Mouse (Mus musculus): ENCODE data around the gene Slc47a2. TPM values are rescaled to one million over a fixed set of nuclear protein-coding genes. Genes with fewer than 3 reads are reported as not detected.
"Not testable (repeated sequence)": the region's sequence is repeated elsewhere in the genome, so short reads cannot be mapped to it uniquely, and the experiment has no call there.

Gene Slc47a2
- total RNA-seq, 2 experiments from 2014 or later: not detected

GRCm38 (mm10) chr11:61346133-61346532, 3.5 kb upstream of the Slc47a2 start:
- ATAC-seq (replicated peaks; ENCODE audit: poor library complexity, severe bottlenecking): no peak

GRCm38 (mm10) chr11:61341971-61342370, 689 bp downstream of the Slc47a2 start:
- ATAC-seq (replicated peaks; ENCODE audit: poor library complexity, severe bottlenecking): no peak

- no peak for ATAC-seq (replicated peaks; ENCODE audit: poor library complexity, severe bottlenecking)
Measured at GRCm38 (mm10) chr11:61341233-61341632, 1.4 kb downstream of the Slc47a2 start.

- peak; percentile 56 for ATAC-seq (replicated peaks; ENCODE audit: poor library complexity, severe bottlenecking)
Measured at GRCm38 (mm10) chr11:61340374-61340773, 2.3 kb downstream of the Slc47a2 start.

GRCm38 (mm10) chr11:61337586-61337985, 5.1 kb downstream of the Slc47a2 start:
- ATAC-seq (replicated peaks; ENCODE audit: poor library complexity, severe bottlenecking): no peak

- ATAC-seq (replicated peaks; ENCODE audit: poor library complexity, severe bottlenecking): no peak
Measured at GRCm38 (mm10) chr11:61320904-61321687, 21.6 kb downstream of the Slc47a2 start.

- ATAC-seq (replicated peaks; ENCODE audit: poor library complexity, severe bottlenecking): no peak
Measured at GRCm38 (mm10) chr11:61319923-61320567, 22.6 kb downstream of the Slc47a2 start.

GRCm38 (mm10) chr11:61319233-61319922, 23.3 kb downstream of the Slc47a2 start:
- ATAC-seq (replicated peaks; ENCODE audit: poor library complexity, severe bottlenecking): no peak

- no peak for ATAC-seq (replicated peaks; ENCODE audit: poor library complexity, severe bottlenecking)
Measured at GRCm38 (mm10) chr11:61316864-61317263, 25.8 kb downstream of the Slc47a2 start.

GRCm38 (mm10) chr11:61310321-61310720, 32.3 kb downstream of the Slc47a2 start:
- ATAC-seq (replicated peaks; ENCODE audit: poor library complexity, severe bottlenecking): no peak

GRCm38 (mm10) chr11:61309831-61310230, 32.8 kb downstream of the Slc47a2 start:
- no peak for ATAC-seq (replicated peaks; ENCODE audit: poor library complexity, severe bottlenecking)

- ATAC-seq (replicated peaks; ENCODE audit: poor library complexity, severe bottlenecking): no peak
Measured at GRCm38 (mm10) chr11:61307795-61308194, 34.9 kb downstream of the Slc47a2 start.

GRCm38 (mm10) chr11:61305377-61305776, 37.3 kb downstream of the Slc47a2 start:
- ATAC-seq (replicated peaks; ENCODE audit: poor library complexity, severe bottlenecking): no peak

GRCm38 (mm10) chr11:61304535-61304934, 38.1 kb downstream of the Slc47a2 start:
- ATAC-seq (replicated peaks; ENCODE audit: poor library complexity, severe bottlenecking): not testable (repeated sequence)

GRCm38 (mm10) chr11:61300716-61301392, 41.8 kb downstream of the Slc47a2 start:
- ATAC-seq (replicated peaks; ENCODE audit: poor library complexity, severe bottlenecking): no peak

- ATAC-seq (replicated peaks; ENCODE audit: poor library complexity, severe bottlenecking): no peak
Measured at GRCm38 (mm10) chr11:61300205-61300604, 42.5 kb downstream of the Slc47a2 start.

GRCm38 (mm10) chr11:61297901-61298300, 44.8 kb downstream of the Slc47a2 start:
- no peak for ATAC-seq (replicated peaks; ENCODE audit: poor library complexity, severe bottlenecking)

- ATAC-seq (replicated peaks; ENCODE audit: poor library complexity, severe bottlenecking): no peak
Measured at GRCm38 (mm10) chr11:61297326-61297725, 45.3 kb downstream of the Slc47a2 start.

GRCm38 (mm10) chr11:61296556-61296955, 46.1 kb downstream of the Slc47a2 start:
- ATAC-seq (replicated peaks; ENCODE audit: poor library complexity, severe bottlenecking): no peak

GRCm38 (mm10) chr11:61295556-61295955, 47.1 kb downstream of the Slc47a2 start:
- ATAC-seq (replicated peaks; ENCODE audit: poor library complexity, severe bottlenecking): no peak

- ATAC-seq (replicated peaks; ENCODE audit: poor library complexity, severe bottlenecking): no peak
Measured at GRCm38 (mm10) chr11:61294431-61294830, 48.2 kb downstream of the Slc47a2 start.
